Mouse (Mus musculus): Measurements from ENCODE around the gene Ints3.

Ints3 gene

DNA sequence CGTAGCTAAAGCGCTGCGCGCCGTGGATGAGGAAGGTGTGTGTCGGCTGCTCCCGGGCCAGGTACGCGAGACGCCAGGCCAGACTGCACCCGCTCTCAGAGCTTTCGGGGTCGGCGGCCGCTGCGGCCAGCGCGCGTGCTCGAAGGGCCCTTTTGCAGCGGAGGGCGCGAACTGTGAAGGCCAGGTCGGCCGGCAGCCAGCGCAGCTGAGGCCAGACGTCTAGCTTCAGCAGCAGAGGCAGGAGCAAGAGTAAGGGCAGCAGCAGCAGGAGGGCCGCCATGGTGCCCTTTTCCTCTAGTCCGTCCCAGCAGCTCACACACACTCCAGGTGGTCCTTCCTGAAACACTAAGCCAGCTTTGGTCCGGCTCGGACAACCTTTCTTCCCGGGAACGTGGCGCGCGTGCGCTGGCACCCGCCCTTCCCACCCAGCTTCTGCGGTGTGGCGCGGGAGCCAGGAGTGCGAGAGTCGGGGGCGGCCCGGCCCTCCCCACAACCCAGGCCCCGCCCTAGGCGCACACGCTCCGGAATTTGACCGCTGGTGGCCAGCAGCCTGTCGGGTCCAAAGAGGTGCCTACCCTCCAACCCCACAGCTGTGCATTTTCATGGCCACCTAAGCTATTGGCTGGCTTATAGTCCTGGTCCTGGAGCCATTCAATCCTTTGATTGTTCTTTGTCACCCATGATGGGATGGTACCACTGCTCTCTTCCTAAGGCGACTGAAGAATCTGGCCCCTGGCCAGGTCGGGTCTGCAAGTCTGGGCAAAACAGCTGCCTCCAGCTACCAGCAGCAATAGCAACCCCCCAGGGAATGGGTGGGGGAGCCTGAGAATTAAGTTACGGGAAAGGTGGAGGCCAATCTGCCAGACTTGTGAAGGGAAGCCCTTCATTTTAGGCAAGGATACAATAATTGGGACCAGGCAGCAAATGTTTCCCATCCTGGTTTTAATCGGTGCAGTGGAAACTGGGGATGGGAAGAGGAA is 43.6 kb downstream of the Ints3 start, which contains the start of gene Slc27a3:
Gene Slc27a3 (minus strand): TSS at position 428 of the 980 bp plus-strand sequence.
- peak in 1 of 2 experiments; percentile 32 for DNase-seq

DNA sequence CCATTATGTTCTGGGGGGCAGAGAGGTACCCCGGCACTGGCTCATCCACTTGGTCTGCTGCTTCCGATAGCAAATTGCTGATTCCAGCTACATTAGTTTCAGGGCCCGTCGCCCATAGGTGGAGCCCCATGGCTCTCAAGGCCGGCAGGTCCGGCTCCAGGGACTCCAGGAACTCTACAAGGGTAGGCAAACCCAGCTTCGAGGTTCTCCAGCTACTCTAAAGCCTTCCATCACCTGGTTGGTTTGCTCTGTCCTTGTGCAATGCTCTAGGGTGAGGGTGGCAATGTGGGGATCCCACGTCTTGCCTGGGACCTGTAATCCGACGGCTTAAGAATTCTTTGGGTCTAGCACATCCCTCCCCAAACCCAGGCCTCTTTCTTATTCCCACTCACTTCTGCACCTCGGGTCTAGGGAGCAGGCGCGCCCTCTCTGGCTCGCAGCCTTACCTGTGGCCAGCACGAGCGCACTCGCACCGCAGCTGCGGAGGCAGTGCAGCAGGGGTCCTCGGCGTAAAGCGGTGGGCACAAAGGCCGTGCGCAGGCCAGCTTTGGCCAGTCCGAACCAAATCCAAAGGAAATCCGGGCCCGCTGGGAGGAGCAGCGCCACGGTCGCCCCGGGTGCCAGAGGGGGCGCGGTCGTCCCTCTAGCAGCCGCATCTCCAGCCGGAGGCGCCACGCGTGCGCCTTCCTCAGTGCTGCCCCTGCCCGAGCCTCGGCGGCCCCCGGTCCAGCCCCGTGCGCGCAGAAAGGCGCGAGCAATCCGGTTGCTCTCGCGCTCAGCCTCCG is 44.5 kb downstream of the Ints3 start:
- peak in 1 of 2 experiments; percentile 16 for DNase-seq

- DNase-seq, result no peak
Measured at GRCm38 (mm10) chr3:90388192-90388591, 45.2 kb downstream of the Ints3 start.

GRCm38 (mm10) chr3:90387483-90387882 is 45.9 kb downstream of the Ints3 start:
- no peak for DNase-seq

- no peak for DNase-seq
Measured at GRCm38 (mm10) chr3:90386817-90387216, 46.6 kb downstream of the Ints3 start.

GRCm38 (mm10) chr3:90384851-90385375 is 48.5 kb downstream of the Ints3 start:
- peak; percentile 14 to 32 for DNase-seq

- no peak for DNase-seq
Measured at GRCm38 (mm10) chr3:90383690-90384089, 49.7 kb downstream of the Ints3 start.

GRCm38 (mm10) chr3:90381727-90382126 is 51.7 kb downstream of the Ints3 start:
- DNase-seq, result no peak

DNA sequence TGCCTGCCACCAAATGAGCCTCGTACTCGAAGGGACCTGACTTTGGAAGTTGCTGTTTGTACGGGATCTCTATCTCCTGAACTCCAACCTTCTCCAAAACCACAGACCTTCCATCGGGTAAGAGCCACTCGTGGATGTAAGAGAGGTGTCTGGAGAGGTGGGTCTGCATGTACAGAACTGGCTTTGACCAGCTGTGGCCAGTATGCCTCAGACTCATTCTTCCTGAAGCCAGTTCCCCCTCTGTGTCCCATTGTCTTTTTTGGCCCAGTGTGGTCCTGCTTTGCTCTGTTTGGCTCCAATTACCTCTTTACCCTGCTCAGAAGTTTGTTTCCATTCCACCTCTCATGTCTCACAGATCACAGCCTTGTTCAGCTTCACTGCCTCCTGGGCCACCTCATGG is 54.9 kb downstream of the Ints3 start:
- no peak for DNase-seq

DNA sequence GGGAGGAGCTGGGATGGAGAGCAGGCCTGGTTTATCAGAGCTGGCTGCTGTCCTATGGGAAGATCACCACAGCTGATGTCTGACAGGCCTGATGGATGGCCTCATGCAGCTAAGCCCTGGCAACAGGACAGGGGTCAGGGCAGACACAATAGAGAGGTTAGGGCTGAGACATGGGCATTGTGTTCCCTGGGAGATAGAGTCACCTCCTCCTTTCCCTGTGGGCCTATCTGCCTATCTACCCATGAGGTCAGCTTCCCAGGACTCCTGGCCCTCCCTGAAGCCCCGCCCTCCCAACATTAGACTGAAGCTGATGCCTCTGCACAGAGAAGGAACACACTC is 57.2 kb downstream of the Ints3 start:
- peak; percentile 16 to 29 for DNase-seq

DNA sequence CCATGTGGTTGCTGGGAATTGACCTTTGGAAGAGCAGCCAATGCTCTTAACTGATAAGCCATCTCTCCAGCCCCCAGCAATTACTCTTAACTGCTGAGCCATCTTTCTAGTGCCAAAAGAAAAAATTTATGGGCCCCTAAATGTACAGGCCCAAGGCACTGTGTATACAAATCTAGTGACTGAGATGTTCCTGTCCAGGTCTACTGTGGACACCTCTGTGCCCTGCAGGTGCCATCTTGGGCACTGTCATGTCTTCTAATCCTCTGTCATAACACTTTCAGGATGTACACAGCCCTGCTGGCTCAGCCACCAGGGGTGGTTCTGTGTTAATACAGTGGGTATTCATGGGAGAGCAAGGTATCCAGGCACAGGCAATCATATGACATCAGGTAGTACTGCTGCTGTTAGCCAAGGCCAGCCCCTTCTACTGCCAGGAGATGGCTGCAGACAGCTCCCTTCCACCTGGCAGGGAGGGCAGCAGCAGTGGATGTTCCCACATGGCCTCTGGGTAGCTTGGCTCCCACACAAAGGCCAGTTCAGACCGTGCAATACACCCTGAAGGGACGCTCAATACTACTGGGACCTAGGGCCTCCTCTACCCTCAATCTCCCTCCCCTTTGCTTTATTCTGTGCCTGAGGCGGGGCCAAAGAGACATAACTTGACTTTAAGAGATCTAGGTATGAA is 57.7 kb downstream of the Ints3 start:
- DNase-seq, result no peak

GRCm38 (mm10) chr3:90374368-90374767 is 59.1 kb downstream of the Ints3 start:
- DNase-seq, result peak in 1 of 2 experiments; percentile 47

GRCm38 (mm10) chr3:90373432-90374028 is 59.9 kb downstream of the Ints3 start:
- DNase-seq, result peak; percentile 76 to 89

DNA sequence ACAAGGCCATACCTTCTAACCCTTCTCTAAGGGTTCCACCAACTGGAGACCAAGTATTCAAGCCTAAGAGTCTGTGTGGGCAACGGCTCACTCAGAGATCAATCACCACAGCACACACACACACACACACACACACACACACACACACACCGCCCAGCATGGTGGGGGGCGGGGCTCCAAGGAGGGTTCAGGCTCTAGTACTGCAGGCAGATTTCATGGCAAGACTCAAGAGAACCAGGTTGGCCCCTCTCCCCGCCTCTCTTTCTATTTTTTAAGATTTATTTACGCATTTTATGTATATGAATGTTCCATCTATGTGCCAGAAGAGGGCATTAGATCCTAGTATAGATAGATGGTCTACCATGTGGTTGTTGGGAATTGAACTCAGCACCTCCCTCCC is 60.6 kb downstream of the Ints3 start:
- DNase-seq, result no peak

DNA sequence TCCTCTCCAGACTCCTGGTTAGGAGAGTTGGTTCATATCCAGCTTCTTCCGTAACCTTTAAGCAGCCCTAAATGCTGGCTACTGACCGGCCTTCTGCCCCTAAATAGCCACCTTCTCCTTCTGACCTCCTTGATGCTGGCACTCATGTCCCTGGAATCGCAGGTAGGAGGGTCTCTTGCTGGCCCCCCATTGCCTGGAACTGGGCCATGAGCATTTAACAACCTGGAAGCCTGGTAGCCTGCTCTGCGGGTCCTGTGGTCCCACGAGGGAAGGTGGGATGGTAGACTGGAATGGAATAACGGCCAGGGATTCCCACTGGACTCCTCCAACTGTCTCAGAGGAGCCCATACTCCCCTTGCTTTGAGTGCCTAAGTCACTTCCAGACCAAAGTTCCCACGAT is 61.6 kb downstream of the Ints3 start:
- DNase-seq, result no peak

DNA sequence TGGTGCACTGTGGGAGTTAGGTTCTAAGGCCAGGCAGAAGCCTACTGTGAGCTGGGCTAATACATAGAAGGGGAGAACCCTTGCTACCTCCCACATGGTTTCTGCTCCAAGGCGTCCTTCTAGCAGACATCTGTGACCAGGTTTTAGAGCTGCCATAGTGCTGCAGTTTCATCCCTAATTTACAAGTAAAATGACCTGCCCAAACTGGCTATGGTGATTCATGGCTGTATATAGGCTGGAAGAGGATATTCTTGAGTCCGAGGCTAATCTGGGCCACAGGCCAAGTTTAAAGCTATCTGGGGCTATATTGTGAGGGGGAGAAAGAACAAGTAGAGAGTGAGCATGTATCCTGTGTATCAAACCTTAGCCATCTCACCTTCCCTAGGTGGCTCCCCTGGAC is 64.4 kb downstream of the Ints3 start:
- no peak for DNase-seq

DNA sequence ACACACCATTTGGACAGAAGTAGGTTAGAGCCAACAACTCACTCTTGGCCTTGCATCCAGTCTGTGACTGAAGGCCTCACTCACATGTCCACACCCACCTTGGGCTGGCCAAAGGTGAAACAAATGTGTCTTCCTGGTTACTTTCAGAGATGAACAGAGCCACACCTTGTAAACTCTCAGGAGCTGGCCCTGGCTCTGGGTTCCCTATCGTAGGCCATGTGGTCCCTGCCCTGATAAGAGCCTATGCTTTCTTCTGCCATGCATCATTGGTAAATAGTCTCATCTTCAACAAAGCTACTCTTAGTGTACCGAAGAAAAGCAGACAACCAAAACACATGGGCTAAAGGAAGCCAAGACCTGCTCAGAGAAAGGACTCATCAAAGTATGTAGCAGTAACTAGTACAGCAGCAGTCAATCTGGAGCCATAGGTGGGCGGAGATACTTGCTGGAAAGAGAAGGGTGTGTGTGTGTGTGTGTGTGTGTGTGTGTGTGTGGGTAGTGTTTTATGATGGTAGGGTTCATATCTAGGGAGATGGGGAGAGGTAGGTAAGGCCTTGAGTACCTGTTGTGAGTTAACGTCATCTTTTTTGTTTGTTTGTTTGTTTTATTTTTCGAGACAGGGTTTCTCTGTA is 66.3 kb downstream of the Ints3 start:
- DNase-seq, result no peak

DNA sequence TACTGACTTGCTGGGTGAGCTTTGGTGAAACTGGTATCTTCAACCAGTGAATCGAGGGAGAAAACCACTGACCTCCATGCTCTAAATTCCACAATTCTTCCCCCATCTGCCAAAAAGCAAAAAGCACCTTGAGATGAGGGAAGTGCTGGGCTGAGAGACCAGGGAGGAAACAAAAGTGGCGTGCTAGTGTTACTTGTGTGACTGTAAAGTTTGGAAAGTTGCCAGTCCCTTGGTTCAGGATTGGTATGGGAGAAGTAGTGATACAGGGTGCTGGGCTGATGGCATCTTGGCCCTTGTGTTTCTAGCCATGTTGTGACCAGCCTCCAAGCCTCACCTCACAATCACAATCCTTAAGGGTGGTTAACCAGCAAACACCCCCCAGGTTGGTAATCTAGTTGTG is 71.1 kb downstream of the Ints3 start:
- no peak for DNase-seq

- DNase-seq, result no peak
Measured at GRCm38 (mm10) chr3:90361476-90361875, 71.9 kb downstream of the Ints3 start.

DNA sequence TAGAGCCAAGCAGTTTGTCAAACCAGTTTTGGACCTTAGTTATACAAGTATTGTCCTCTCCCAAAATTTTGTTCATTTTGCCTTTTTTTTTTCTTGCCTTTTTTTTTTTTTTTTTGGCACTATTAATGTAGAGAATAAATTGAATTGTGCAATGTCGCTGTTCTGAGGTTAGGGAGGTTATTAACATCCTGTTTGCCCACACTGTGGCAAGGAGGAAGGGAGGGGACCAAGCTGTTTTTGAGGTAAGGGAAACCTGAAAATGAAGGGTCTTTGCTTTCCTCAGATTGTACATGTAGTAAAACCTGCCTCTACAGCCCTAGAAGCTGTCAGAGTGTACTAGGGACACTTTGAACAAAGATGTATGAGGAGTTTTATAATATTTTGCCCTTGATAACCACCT is 74.2 kb downstream of the Ints3 start:
- DNase-seq, result no peak

GRCm38 (mm10) chr3:90357959-90358358 is 75.5 kb downstream of the Ints3 start:
- no peak for DNase-seq

DNA sequence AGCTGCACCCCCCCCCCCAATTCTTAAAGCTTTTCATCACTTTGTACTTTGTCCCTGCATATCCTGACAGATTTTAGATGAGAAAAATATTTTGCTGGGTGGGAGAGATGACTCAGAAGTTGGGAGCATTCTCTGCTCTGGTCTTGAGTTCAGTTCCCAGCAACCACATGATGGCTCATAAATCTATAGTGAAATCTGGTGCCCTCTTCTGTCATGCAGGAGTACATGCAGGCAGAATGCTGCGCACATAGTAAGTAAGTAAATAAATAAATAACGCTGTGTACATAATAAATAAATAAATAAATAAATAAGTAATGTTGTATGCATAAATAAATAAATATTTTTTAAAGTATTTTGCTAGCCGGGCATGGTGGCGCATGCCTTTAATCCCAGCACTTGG is 85.6 kb downstream of the Ints3 start:
- no peak for DNase-seq

All from kidney, adult 8-10 months (tissue).